Mouse (Mus musculus) left cerebral cortex, postnatal 10 days (tissue): ENCODE measurements around the gene Slc3a2. TPM values are rescaled to one million over a fixed set of nuclear protein-coding genes. Genes with fewer than 3 reads are reported as not detected.
A peak's percentile ranks its signal among the peaks of the same experiment; 100 is the strongest.

Source experiments
- DNase-seq, 2 experiments: peaks; one replicate each; pipeline ENCODE4 v3.0.0; 2021 to 2022; ENCODE audit warnings: low spot score in 2 of 2, mixed read lengths in 1 of 2; ENCODE audit errors: extremely low spot score in 1 of 2
- intact Hi-C: fragments of 180-260 bp; cut with DNase I; formaldehyde crosslinking; loops from one replicate; pipeline ENCODE4 v1.15.1; 2025
- total RNA-seq, 2 experiments: library from RNA; stranded (reverse); gene quantifications; 2 replicates each; pipeline ENCODE4 v1.2.3; 2021

The Slc3a2 gene
- 100 to 1,000 TPM; 195 to 198 TPM for total RNA-seq

- peak; percentile 95 to 97 for DNase-seq
- intact Hi-C loops: no loop called here
Measured at GRCm38 (mm10) chr19:8722907-8723573, at the start of gene Slc3a2. Gene Slc3a2, minus strand, starts transcription at chr19:8723369.

GRCm38 (mm10) chr19:8770567-8771270 lies 47.5 kb upstream of the Slc3a2 start, which contains the start of gene Tmem223:
Gene Tmem223, plus strand, starts transcription at chr19:8770996.
- DNase-seq: peak; percentile 69 to 89
- intact Hi-C loops: loop anchor here (5.0 kb wide), 1 partner anchor 47 kb away; the partner anchor contains the start of gene Ttc9c

- no peak for DNase-seq
- intact Hi-C loops: no loop called here
Measured at GRCm38 (mm10) chr19:8765562-8765961, 42.4 kb upstream of the Slc3a2 start.

- intact Hi-C loops: no loop called here
- DNase-seq: no peak
Measured at GRCm38 (mm10) chr19:8763276-8763675, 40.1 kb upstream of the Slc3a2 start.

- no peak for DNase-seq
- intact Hi-C loops: no loop called here
Measured at GRCm38 (mm10) chr19:8760757-8761156, 37.6 kb upstream of the Slc3a2 start.

- intact Hi-C loops: loop anchor here (10.0 kb wide), 1 partner anchor 156 kb away; no protein-coding TSS in a partner anchor
- DNase-seq: no peak
Measured at GRCm38 (mm10) chr19:8758899-8759298, 35.7 kb upstream of the Slc3a2 start.

- intact Hi-C loops: loop anchor here (10.0 kb wide), 1 partner anchor 157 kb away; no protein-coding TSS in a partner anchor
- no peak for DNase-seq
Measured at GRCm38 (mm10) chr19:8757471-8757998, 34.4 kb upstream of the Slc3a2 start.

GRCm38 (mm10) chr19:8756635-8757387 lies 33.6 kb upstream of the Slc3a2 start, which contains the start of gene Nxf1:
Gene Nxf1, plus strand, starts transcription at chr19:8757073.
- intact Hi-C loops: loop anchor here (10.0 kb wide), 1 partner anchor 158 kb away; no protein-coding TSS in a partner anchor

GRCm38 (mm10) chr19:8755652-8756051 lies 32.5 kb upstream of the Slc3a2 start:
- DNase-seq: no peak
- intact Hi-C loops: loop anchor here (10.0 kb wide), 1 partner anchor 159 kb away; no protein-coding TSS in a partner anchor

More at GRCm38 (mm10) chr19:8756635-8757387, 33.6 kb upstream of the Slc3a2 start, which contains the start of gene Nxf1:
- DNase-seq: peak; percentile 87 to 95

GRCm38 (mm10) chr19:8747368-8747767 lies 24.2 kb upstream of the Slc3a2 start:
- intact Hi-C loops: no loop called here
- DNase-seq: no peak

GRCm38 (mm10) chr19:8745382-8745781 lies 22.2 kb upstream of the Slc3a2 start:
- DNase-seq: no peak
- intact Hi-C loops: no loop called here

GRCm38 (mm10) chr19:8742176-8742575 lies 19.0 kb upstream of the Slc3a2 start:
- intact Hi-C loops: no loop called here

GRCm38 (mm10) chr19:8741243-8741869 lies 18.2 kb upstream of the Slc3a2 start, which contains the start of gene Stx5a:
Gene Stx5a, plus strand, starts transcription at chr19:8741413.
- DNase-seq: peak; percentile 94 to 98
- intact Hi-C loops: no loop called here

More at GRCm38 (mm10) chr19:8742176-8742575, 19.0 kb upstream of the Slc3a2 start:
- no peak for DNase-seq

GRCm38 (mm10) chr19:8740603-8741002 lies 17.4 kb upstream of the Slc3a2 start, which contains the start of gene 1700092M07Rik:
Gene 1700092M07Rik, plus strand, starts transcription at chr19:8740718.
- intact Hi-C loops: no loop called here

GRCm38 (mm10) chr19:8739646-8740045 lies 16.5 kb upstream of the Slc3a2 start:
- intact Hi-C loops: no loop called here
- DNase-seq: no peak

More at GRCm38 (mm10) chr19:8740603-8741002, 17.4 kb upstream of the Slc3a2 start, which contains the start of gene 1700092M07Rik:
- DNase-seq: peak in 1 of 2 experiments; percentile 33

- intact Hi-C loops: no loop called here
- no peak for DNase-seq
Measured at GRCm38 (mm10) chr19:8738911-8739310, 15.7 kb upstream of the Slc3a2 start.

- intact Hi-C loops: no loop called here
- no peak for DNase-seq
Measured at GRCm38 (mm10) chr19:8736160-8736467, 12.9 kb upstream of the Slc3a2 start.
